Mouse (Mus musculus) embryonic fibroblast, embryonic 13.5 days (primary cell): ENCODE measurements around the gene Pptc7.

Experiments
- CTCF ChIP-seq: IDR thresholded peaks from 2 replicates; pipeline ENCODE4 v1.5.1; 2011; ENCODE audit warnings: mild to moderate bottlenecking, control low read depth, low read length, moderate library complexity, borderline replicate concordance; ENCODE audit not compliant: insufficient read depth
- POLR2A ChIP-seq: IDR thresholded peaks from 2 replicates; pipeline ENCODE4 v1.6.1; 2011; ENCODE audit warnings: low read depth, mild to moderate bottlenecking, control low read depth, low read length, moderate library complexity

- TF ChIP-seq CTCF: no peak
- TF ChIP-seq POLR2A: no peak
Observed at GRCm38 (mm10) chr5:122267136-122267535, 17.0 kb upstream of the Pptc7 start.
